Mouse (Mus musculus) ovary, postnatal 36 days (tissue): ENCODE results near the gene Ifnl2.

Source experiments
- DNase-seq: peaks from one replicate; pipeline ENCODE4 v3.0.0; 2022; ENCODE audit warnings: low spot score, mixed read lengths

Gene Ifnl2

DNA sequence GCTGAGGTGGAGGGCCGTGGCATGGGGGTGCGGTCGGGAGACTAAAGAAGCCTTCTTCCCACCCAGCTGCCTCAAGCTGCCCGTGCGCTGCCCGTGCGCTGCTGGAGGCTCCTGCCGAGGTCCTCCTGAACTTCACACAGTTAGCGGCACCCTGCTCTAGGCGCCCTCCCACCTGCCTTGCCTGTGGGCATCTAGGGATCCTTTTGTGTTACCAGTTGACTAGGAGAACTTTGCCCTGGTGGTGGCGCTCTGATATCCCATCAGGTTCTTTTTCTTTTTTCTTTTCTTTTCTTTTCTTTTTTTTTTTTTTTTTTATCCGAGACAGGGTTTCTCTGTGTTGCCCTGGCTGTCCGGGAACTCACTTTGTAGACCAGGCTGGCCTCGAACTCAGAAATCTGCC, 19.4 kb downstream of the Ifnl2 start:
- no peak for DNase-seq

DNA sequence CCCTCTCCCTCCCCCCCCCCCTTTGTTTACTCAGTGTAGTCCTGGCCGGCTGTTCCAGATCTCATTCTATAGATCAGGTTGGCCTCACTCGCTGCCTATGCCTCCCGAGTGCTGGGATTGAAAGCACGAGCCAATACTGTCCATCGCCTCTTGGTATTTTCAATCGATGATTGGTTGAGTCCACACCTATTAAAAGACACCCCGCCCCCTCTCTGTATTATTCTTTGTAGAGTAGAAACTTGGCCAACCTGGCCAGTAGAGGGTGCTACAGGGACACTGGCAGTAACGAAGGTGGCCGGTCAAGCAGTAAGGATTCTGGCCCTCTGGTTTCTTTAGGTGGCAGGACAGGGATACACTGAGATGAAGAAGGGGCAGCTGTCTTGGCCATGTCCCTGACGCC, 19.8 kb downstream of the Ifnl2 start:
- peak; percentile 37 for DNase-seq

DNA sequence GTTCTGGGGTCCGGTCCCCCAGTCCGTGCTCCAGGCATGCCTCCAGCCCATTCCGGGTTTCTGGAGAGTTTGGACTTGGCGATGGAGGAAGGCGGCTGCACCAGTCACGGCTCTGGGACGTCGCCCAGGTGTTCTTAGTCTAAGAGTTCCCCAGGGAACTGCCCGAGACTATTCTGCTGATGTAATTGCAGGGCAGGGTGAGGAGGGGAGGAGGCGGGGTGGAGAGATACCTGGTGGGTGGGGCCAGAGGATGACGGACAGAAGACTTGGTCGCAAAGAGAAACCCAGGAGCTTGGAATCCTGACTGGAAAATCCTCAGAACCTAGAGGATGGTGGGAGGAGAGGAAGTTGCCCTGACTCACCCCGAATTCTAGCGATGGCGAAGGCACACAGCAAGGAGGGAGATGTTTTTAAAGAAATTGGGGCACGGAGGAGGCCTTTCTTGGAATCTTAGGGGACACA, 22.2 kb downstream of the Ifnl2 start:
- no peak for DNase-seq

DNA sequence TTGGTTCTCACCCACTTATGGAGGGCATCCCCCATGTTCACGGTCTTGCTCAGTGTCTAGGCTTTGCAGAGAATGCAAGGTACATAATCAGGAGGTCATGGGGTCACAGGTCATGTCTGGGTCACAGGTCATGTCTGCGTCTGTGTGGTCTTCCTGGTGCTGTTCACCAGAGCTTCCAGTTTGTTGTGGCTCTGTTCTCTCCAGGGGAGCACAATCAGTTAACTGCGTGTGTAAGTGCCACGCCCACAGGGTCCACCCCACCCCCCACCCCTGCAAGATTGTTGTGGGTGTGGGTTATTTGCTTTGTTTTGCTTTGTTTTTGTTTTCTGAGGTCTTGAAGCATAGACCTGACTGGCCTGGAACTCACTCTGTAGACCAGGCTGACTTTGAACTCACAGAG, 26.1 kb downstream of the Ifnl2 start:
- DNase-seq = no peak

DNA sequence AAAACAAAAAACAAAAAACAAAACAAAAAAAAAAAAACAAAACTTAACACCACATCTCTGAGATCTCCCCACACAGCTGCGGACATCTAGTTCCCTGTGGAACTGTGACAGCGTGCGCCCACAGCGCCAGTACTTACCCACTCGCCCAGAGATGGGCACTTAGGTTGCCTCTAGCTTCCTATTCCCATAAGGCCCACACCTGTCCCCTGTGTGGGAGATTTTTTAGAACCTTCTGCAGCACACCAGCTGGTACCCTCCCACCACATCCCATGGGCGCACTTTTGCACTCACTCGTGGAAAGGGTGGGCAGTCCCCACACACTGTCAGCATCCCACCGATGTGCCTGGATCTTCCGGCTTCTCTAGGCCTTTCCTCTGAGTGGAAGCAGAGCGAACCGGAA, 27.4 kb downstream of the Ifnl2 start:
- no peak for DNase-seq

DNA sequence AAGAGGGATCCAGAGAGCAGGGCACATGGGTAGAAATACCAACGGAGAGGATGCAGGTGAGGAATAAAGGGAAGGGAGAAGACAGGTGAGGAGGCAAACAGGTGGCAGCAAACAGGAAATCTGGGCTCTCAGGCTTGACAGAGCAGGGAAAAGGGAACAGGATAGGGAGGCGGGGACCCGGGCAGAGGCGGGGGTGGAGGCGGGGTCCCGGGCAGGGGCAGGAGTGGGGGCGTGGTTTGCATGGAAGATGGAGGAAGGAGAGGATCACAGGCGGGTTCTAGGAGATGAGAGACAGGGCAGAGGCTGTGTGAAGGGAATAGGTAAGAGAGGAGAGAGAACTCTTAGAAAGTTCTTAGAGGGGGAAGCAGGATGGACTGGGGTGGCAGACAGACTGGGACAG, 31.4 kb downstream of the Ifnl2 start:
- no peak for DNase-seq

DNA sequence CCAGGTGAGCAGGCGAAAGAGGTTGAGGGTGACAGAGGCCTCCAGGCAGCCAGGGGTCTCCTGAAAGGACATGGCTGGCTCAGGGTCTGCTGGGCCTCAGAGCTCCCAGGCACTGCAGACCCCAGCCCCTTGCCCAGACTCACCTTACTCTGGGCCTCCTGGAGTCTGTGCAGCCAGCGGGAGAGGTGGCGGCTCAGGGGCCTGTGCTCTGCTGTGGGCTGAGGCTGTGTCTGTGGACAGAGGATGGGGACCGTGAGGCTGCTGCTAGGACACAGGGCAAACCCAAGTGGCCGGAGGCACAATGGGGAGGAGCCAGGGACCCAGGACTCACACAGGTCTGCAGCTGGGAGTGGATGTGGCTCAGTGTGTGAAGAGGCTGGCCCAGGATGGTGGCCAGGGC, 32.9 kb downstream of the Ifnl2 start:
- DNase-seq = no peak

DNA sequence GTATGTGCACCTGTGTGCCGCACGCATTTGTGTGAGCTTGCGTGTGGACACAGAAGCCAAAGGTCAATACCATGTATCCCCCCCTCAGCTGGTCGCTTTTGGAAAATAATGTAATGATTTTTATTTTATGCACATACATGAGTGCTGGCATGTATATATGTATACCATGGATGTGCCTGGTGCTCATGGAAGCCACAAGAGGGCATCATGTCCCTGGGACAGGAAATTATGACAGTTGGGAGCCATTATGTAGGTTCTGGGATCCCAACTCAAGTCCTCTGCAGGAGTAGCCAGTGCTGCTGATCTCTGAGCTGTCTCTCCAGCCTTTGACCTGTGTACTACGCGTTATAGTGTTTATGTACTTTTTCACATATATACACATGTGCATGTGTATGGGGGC, 34.1 kb downstream of the Ifnl2 start:
- DNase-seq = no peak

DNA sequence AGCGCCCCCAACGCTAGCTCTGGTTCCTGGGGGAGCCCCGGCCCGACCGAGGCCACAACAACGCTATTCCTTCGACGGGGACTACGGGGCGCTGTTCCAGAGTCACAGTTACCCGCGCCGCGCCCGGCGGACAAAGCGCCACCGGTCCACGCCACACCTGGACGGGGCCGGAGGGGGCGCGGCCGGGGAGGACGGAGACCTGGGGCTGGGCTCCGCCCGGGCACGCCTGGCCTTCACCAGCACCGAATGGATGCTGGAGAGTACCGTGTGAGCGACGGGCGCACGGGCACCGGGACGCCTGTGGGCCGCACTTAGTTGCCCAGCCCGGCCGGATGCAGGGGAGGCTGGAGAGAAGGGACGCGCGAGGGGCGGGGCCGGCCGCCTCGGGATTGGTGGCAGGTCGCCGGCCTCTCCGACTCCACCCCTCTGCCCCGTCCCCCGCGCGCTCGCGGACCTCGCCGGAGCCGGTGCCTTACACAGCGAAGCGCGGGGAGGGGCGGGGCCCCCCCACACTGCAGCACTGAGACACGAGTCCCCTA, 43.0 kb downstream of the Ifnl2 start:
- peak; percentile 69 for DNase-seq

DNA sequence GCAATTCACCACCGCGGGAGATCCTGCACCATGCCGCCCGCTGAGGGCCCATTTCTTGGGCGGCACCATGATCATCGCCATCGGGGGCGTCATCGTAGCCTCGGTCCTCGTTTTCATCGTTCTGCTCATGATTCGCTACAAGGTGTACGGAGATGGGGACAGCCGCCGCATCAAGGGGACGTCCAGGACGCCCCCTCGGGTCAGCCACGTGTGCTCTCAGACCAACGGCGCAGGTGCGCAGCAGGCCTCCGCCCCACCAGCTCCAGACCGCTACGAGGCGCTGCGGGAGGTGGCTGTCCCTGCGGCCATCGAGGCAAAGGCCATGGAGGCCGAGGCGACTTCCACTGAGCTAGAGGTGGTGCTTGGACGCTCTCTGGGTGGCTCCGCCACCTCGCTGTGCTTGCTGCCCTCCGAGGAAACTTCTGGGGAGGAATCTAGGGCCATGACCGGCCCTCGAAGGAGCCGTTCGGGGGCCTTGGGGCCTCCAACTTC, 43.5 kb downstream of the Ifnl2 start:
- no peak for DNase-seq

DNA sequence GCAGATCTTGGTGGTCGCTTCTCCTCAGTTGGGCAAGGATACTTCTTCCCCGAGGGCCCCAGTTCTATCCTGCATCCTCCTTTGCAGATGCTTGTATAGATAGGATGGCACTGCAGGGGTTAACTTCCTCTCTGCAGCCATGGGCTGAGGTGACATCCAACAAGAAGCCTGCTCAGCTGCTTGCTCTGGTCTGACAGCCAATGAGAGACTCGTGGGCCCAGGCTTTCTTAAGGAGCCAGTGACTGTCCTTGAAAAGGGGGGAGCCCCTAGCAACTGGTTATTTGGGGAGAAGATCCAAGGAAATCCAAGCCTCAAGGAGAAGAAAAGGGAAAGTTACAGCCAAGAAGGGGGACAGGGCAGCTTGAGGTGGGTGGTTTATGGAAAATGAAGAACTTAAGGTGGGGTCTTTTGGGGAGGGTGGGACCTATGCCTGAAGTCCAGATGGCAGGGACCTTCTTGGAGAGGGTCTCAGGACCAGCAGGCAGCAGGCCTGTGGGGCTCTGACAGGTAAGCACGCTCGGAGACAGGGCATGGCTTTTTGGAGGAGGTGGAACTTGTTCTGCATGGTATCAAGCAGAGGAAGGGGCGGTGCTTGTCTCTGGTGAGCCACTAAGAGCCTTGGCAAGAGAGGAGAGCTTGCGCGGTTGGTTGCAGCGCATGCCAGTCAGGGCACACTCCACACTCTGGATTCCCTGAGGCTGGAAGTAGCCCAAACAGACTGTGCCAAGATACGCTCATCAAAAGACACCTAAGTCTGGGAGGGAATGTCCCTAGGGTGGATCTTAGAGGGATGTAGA, 45.6 kb downstream of the Ifnl2 start:
- DNase-seq = peak; percentile 63

DNA sequence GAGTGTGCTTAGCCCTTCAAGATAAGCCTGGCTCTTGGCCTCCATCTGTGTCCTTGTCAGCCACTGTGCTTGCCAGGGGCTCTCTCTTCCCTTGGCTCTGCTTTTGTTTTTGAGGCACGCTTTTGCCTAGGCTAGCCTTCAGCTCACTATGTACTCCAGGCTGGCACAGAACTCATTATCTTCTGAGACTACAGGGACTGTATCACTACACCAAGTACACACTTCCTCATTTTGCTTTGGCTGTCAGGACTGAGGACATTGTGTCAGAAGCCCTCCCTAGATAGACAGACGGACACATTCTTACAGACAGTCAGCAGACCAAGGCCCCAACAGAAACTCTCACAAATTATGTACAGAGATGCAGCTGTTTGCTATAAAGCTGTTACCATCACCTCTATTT, 47.5 kb downstream of the Ifnl2 start:
- DNase-seq = no peak

DNA sequence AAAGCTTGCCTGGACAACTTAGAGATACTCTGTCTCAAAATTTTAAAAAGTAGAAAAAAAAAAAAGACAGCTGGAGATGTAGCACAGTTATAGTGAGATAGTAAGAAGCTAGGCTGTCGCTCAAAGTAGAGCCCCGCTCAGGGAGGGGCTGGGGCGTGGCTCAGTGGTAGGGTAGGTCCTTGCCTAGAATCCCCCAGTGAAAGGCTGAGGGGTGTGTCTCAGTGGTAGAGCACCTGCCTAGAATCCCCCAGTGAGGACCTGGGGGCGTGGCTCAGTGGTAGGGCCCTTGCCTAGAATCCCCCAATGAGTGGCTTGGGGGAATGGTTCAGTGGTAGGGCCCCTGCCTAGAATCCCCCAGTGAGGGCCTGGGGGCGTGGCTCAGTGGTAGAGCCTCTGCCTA, 49.9 kb downstream of the Ifnl2 start:
- DNase-seq = no peak
